Mouse (Mus musculus) A20 (cell line): ENCODE measurements at regions not wholly inside any gene's neighbourhood (a gene's known extent, or its start where the extent isn't known, plus 50 kb on each side); places are given as distances from the start of the nearest gene placed in this dataset.

ENCODE experiments used
- DNase-seq: peaks from one replicate; pipeline ENCODE4 v3.0.0-alpha.2; 2011; ENCODE audit warnings: low read depth, low spot score

DNA sequence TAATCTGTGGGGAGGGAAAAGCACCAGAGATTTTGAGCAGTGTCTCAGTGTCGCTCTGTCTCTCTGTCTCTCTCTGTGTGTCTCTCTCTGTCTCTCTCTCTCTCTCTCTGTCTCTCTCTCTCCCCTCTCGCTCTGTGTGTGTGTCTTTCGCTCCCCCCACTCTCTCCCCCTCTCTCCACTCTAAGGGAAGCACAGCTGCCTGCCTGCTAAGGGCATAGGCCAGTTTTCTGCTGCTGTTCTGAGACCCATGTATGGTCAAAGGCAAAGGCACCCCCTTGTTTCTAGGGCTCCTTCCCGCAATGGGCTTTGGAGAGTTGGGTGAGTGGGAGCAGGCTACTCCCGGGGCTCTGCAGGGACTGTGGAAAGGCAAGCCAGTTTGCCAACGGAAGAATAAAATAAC lies 192.2 kb downstream of the Lmo4 start:
- DNase-seq: no peak

DNA sequence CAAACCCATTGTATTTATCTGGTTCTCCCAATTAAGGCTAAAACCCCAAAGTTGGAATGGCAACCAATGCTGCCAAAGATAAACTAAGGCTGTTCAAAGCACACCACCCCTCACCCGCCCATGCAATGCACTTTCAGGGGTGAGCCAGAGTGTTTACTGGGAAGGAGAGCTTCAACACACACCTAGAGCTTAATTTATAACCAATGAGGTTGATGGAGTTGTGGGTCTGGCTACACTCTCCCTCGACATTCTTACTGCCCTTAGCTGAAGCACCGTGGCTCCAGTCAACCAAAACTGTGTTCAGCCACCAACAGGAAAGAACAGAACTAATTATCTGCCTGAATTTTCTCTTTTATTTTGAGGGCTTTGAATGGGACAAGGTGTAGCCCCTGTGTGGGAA lies 192.8 kb downstream of the Lmo4 start:
- no peak for DNase-seq

DNA sequence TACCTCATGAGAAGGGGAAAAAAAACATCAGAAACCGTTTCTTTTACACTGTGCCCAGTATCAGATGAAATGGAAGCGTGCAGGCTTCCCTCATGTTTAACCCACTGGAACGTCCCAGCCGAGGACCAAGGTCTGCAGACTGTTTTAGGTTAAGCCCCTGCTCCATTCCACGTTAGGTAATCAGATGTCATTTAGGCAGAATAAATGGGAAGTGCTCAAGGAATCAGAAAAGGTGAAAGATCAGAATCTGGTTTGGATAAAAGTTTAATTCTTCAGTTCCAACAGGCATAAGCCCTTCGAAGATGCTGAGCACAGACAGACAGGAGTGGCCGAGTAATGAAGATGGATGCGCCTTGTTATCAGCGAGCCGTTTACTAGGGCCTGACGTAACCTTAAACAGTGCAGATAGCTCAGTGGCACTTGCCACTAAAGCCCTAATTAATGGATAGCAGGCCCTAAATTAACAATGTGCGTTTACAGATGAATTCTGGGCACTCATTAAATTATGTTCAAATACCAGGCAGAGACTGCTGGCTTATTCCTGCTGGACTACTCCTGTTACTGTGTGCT lies 193.5 kb downstream of the Lmo4 start:
- no peak for DNase-seq

DNA sequence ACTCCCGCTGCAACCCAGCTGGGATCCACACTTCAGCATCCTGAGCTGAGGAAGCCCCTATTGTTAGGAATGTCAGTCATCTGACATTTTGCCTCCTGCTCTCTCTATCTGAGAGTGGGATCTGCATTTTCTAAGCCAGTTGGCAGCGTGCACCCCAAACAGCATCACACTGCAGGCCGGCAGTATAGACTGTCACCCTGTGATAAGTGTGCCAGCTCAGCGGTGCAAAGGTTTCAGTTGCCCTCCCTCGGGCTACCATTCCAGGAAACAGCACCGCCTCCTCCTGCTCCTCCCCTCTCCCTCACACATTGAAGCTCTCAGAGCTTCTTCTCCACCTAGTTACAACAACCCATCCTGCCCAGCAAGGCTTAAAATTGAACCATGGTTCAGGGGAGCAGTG lies 194.5 kb downstream of the Lmo4 start:
- DNase-seq: no peak

DNA sequence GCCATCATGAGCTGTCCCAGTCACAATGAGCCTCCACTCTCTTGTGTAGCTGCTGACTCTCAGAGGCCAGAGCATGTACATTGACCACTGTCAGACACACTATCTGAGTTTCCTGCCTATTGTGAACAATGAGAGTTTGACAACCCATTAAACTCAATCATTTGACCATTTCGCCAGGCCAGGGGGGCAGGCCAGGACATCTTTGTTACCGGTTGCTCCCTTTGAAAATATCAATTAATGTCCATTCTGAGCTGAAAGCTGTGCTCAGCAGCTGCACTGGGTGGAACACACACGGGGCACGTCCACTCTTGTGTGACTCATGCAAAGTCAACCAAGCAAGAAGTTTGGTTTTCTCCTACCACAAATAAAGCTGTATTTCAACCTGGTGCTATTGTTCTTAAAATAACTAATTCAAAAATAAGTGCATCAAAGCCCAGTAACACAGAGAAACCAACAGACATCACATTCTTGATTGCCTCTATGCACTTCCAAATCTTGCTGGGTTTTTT lies 197.9 kb downstream of the Lmo4 start:
- peak; percentile 76 for DNase-seq

DNA sequence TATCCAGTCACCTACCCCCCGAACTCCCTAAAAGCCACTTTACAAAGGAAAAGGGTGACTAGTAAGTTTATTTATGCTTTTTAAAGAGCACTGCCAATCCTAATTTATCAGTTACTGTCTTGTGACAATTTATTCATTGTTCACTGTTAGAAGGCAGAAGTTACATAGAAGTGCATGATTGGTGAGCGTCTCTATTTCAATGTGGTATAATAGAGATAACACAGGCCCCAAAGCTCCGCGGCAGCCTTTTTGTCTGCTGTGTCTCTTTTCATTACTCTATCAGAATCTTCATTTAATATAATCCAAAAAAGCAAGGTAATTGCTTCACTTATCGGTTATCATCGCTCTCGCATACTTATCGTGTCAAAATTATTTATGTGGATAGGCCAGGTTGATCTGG lies 207.1 kb downstream of the Lmo4 start:
- no peak for DNase-seq

DNA sequence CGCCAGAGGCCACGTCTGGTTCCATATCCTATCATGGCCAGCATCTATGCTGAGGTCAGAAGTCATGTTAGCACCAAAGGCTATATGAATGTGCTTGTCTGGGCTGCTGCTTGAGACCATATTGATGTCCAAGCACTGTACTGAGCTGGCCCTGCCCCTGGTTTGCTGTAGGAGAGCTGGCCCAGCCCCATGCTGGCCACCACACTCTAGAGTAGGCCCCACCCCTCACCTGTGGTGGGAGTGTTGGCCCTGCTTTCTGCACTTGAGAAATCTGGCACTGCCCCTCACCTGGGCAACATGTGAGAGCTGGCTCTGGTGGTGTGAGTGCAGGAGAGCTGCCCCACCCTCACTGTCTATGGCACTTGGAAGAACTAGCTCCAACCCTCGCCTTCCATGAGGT lies 210.0 kb downstream of the Lmo4 start:
- DNase-seq: no peak

DNA sequence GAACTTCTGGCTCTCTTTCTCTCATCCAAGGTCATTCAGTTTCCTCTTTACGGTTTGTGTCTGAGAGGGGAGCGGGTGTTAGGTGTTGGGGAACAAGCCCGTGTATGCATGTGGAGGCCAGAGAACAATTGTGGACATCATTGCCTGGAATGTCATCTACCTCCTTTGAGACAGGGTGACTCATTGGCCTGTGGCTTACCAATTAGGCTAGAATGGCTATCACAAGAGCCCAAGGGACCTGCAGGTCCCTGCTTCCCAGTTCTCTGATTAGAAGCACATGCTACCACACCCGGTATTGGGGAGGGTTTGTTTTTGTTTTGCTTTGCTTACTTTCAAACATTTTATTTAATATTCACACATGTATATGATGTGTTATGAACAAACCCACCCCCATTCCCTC lies 216.0 kb downstream of the Lmo4 start:
- no peak for DNase-seq

DNA sequence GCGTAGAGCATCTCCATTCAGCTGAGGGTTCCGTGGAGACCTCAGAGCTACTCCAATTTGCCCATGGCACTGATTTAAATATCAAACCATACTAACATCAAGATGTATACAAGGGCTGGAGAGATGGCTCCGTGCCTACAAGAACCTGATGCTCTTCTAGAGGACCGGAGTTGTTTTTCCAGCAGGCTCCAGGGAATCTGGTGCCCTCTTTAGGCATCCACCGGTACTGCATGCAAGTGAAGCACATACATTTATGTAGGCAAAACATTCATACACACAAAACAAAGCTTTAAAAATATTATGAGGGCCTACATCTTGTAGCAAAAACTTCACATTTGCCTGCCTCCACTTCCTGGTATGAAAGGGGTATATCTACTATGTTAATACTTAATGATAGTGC lies 217.0 kb downstream of the Lmo4 start:
- no peak for DNase-seq

DNA sequence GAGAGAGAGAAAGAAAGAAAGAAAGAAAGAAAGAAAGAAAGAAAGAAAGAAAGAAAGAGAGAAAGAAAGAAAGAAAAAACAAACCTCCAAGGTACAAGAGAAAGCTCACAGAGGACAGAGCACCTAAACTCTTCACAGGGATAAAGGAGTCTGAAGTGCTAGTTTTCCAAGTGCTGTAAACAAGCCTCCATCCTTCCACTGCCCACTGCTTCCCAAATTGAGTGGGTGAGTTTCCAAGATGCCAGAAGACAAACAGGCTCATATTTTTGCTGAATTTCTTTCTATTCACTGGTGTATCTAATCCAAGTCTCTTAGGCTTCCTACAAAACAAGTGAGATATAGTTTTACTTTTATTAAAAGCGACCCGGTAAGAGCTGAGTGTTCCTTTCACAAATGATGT lies 218.2 kb downstream of the Lmo4 start:
- no peak for DNase-seq

DNA sequence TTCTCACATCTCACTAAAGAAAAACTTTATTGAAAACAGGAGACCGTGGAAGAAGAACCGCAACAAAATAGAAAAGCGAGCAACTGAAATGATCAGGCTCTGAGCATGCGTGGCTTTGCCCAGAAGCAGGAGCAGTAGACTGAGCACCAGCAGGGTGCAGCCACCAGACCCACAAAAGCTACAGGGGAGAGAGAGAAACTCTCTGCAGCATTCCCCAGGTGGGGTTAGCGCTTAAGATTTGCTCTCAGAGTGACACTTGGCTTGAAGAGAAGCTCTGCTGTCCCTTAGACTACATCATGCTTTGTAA lies 218.9 kb downstream of the Lmo4 start:
- peak; percentile 21 for DNase-seq

DNA sequence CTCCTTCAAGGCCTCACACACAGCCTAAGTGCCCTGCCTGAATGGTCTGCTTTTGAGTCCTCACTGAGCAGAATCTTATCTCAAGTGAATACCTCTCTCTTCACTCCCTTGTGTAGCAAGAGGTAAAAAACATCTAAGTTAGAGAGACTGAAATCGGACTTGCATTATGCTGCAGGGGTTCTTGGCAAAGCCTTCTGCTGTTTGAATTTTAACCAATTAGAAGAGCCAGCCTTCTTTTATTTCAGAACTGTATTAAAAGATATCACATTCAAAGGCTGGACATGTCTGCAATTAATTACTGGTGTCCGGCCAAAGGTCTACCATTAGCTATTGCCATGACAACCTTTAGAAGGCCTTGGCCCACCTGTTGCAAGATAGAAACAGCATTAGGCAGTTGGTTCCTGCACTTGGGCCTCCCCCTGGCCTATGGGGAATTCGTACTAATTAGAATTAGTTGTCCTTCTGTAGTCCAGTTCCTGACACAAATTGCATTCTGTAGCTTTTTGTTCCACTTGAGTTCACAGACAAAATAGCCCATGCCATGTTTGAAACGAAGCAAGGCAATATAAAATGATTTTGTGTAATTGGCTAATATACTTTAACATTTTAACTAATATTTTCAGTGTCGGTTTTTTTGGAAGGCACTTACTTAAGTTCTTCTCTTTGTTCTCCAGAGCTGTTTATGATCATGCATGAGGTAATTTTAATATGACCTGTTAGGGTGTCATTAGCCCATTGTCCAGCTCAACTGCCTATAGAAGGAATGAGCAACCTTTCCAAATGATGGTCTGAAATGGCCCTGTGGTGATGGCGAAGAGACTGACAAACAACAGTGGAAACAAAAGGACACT lies 219.4 kb downstream of the Lmo4 start:
- DNase-seq: peak; percentile 27

DNA sequence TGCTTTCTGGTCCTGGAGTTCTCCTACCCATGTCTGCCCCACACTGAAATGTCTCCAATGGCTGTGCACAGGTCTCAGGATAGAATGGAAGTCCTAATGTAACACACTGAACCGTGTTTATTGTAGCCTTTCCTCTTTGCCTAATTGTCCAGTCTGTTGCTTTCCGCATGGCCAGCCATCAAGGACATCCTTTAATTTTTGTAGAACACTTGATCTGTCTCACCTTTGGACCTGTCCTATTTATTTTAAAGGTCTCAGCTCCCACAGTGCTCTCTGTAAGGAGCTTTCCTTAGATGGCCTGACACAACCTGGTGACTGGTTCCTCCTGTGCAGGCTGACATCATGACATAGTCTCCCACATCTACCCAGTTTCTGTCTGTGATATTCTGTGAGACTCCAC lies 226.3 kb downstream of the Lmo4 start:
- DNase-seq: no peak

DNA sequence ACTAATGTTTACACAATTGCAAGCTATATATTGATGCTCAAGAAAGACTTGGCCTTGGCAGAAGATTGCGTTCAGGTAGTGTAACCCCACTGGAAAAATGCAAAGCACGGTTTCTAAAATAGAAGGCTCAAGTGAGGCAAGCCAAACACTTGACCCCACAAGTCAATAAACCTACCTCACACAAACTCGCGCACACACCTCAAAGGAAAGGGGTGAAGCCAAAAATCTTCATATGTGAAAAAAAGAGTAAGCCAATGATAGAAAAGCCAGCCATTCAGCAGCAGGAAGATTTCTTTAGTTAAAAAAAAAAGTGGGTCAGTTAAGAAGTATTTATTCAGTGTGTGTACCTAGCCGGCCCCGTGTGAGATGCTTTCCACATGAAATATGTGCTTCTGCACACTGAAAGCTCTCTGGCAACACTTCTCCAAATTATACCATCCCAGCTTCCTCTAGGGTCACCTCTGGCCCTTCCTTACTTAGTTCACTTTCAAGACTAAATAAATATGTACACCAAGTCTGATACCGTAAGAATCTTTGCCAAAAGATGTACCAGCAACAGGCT lies 227.1 kb downstream of the Lmo4 start:
- no peak for DNase-seq

DNA sequence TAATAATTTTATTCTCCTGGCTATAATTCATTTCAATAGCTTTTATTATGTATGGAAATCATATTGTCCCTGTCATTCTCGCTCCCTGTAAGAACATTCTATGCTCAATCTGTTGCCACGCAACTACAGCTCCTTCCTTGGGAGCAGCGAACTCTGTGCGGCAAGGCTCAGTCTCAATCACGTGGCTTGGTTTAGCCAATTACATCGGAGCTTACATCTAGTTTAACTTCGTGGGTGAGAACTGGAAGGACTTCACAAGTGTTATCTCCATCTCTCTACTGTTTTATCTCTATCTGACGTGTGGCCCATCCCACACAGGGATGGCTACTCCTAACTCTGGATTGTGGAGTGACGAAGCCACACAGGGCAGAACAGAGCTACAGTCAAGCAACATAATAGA lies 231.4 kb downstream of the Lmo4 start:
- DNase-seq: no peak

DNA sequence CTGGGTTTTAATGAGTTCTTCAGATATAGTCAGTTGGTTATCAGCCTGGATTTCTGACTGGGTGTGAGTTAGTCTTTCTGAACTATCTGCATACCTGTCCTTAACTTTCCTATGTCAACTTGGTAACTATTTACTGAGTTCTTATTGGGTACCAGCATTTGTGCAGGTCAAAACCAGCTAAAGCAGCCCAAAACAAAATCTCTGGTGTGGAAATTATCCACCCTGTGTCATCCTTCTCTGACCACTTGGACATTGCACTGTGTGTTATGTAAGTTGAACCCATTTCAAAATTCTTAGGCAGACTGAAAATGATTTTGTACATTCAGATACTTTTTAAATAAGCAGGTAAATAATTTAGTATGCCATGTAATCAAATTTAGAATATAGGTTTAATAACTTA lies 232.7 kb downstream of the Lmo4 start:
- DNase-seq: no peak

DNA sequence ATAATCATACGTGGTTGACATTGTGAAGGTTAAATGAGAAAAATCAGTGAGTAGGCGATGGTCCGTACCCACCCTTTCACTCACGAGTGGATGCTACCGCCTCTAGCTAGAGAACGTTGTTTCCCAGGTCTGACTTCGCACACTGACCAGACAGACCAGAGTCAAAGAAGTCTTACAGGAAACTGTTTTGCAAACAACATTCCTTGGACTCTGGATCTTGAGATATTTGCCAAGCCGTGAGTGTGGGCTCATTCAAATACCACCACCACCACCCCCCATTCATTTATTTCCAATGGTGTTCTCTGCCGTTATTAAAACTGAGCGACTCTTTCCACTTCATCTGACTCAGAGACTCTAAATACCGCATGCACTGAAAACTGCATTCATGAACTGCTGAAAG lies 234.2 kb downstream of the Lmo4 start:
- no peak for DNase-seq

DNA sequence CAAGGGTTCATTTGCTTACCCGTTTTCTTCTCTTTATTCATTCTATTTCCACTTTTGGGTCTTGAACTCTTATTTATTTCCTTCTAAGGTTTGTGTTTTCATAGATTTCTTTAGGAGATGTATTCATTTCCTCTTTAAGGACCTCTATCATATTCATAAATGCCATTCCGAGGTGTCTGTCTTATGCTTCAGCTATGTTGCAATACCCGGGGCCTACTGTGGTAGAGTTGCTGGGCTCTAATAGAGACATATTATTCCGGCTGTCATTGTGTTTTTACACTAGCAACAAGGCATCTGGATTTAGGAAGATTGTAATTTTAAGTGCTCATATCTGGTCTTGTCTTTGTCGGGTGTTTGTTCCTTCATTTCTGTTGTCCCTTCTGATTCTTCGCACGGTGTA lies 249.5 kb downstream of the Lmo4 start:
- DNase-seq: no peak

DNA sequence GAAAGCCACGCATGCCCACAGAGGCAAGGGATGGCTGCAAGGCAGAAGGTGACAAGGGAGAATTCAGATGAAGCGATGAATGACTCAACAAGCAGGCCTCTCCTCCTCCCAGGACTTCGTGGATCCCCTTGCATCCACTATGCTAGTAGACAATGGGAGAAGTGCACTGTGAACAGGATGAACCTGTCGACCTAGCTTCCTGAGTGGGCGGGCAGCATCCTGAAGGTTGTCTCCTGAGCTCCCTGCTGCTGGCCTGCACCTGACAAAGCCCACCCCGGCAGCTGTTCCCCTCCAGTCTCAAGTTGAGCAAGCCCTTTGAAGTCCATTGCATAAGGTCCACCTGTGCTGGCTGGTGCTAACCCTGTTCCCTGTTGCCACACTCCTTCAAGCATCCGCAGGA lies 250.2 kb downstream of the Lmo4 start:
- DNase-seq: no peak

DNA sequence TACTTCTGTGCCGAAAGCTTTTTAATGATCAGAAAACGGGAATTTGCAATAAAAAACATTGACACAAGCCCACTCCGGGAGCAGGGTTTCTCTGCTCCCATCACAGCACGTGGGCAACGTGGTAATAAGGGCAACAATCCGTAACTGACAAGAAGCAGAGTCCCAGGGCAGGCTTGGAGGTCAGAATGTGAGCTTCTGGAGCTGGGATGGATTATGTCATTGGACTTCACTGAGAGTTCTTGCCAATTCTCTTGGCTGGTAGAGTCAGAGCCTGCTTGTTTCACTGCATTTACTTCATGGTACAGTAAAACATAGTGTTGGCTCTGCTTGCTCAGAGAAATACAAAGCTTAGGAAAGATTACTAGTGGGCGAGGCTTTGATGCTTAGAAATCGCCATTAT lies 252.7 kb downstream of the Lmo4 start:
- DNase-seq: no peak

DNA sequence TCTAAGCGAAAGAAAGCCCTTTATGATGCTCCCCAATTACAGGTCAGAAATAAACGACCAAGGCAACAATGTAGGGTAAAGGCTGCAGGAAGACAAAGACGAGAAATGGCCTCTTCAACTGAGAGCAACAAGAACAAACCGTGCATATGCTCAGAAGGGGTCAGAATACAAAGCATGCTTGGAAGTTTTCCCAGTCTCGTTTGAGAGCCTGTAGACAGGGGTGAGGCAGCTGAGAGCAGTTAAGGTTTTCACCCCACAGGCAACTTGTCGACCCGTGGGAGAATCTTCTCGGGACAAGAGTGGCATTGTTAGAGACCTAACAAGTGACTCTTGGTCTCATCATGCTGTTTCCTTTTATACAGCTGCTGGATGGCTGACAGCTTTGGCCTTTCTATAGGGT lies 255.4 kb downstream of the Lmo4 start:
- no peak for DNase-seq

DNA sequence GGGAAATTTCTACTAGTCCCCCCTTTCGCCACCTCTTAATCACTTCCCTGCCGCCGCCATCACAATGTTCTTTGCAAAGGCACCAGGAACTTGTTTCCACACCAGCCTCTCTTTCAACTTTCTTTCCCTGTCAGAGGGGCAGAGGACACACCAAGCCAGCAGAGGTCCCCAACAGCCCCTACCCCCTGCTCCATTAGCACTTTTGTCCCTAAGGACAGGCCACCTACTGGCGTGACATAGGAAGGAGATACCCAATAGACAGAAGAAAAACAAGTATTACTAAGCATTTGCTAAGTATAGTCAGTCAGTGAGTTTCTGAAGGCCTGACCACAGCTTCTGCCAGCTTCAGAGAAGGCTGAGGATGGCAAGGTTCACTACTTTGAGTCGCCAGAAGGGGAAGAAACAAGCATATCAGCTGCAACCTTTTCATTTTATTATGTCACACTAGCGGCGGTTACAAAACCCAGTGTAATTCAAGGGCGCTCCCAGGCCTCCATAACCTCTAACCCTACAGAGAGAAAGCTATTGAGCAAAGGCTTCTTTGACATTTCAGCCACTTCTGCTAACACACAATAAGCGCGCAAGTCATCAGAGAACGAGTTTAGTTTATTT lies 255.9 kb downstream of the Lmo4 start:
- DNase-seq: no peak

DNA sequence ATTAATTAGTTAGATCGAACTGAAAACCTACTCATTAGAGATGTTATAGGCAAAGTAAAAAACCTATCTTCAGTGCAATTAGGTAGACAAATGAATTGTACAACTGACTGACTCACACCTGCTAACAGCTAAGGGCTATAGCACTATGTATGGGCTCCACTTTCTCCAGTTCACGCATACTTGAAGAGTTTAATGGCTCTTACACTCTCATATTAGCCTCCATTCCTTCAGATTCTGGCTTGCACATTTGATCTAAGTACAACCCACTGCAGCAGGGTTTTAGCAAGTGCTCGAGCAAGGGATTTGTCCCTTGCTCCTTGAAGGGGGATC lies 257.1 kb downstream of the Lmo4 start:
- DNase-seq: no peak
